Mouse (Mus musculus) heart, adult 2 months (tissue): Measurements from ENCODE around the gene Gm42791. TPM values are rescaled to one million over a fixed set of nuclear protein-coding genes. Genes with fewer than 3 reads are reported as not detected.

Source experiments
- DNase-seq, 2 experiments: peaks; one replicate each; pipeline ENCODE4 v3.0.0; 2021
- H3K27ac ChIP-seq: fragments of 200-600 bp; 2 replicates; pipeline ENCODE4 v1.8.1; 2022
- H3K27me3 ChIP-seq: fragments of 200-500 bp; 2 replicates; pipeline ENCODE4 v1.6.1; 2012; ENCODE audit warnings: mild to moderate bottlenecking, low read length, inconsistent platforms, mixed read lengths; ENCODE audit not compliant: control insufficient read depth, insufficient read depth
- H3K36me3 ChIP-seq: fragments of 200-500 bp; 2 replicates; pipeline ENCODE4 v1.6.1; 2012; ENCODE audit warnings: low read length, inconsistent platforms; ENCODE audit not compliant: control insufficient read depth, insufficient read depth
- H3K4me1 ChIP-seq: fragments of 200-500 bp; 2 replicates; pipeline ENCODE4 v1.6.1; 2011; ENCODE audit warnings: low read length; ENCODE audit not compliant: control insufficient read depth, insufficient read depth
- H3K4me3 ChIP-seq: fragments of 200-600 bp; 2 replicates; pipeline ENCODE4 v1.8.1; 2022
- H3K79me2 ChIP-seq: fragments of 200-500 bp; replicated peaks from 2 replicates; pipeline ENCODE4 v1.6.1; 2012; ENCODE audit warnings: mild to moderate bottlenecking, inconsistent platforms, low read length, moderate library complexity, mixed read lengths; ENCODE audit not compliant: control insufficient read depth, insufficient read depth
- H3K9ac ChIP-seq: fragments of 200-500 bp; 2 replicates; pipeline ENCODE4 v1.6.1; 2012; ENCODE audit warnings: low read depth, mild to moderate bottlenecking, control low read depth, inconsistent platforms, low read length, mixed read lengths
- CTCF ChIP-seq: fragments of 200-600 bp; IDR thresholded peaks from 2 replicates; pipeline ENCODE4 v1.8.1; 2022; ENCODE audit warnings: antibody characterized with exemption, mild to moderate bottlenecking, moderate library complexity
- EP300 ChIP-seq: fragments of 200-500 bp; IDR thresholded peaks from 2 replicates; pipeline ENCODE4 v1.6.1; 2011; ENCODE audit warnings: low read depth, low read length, control low read depth; ENCODE audit not compliant: insufficient read depth
- POLR2A ChIP-seq: fragments of 200-500 bp; IDR thresholded peaks from 2 replicates; pipeline ENCODE4 v1.6.1; 2011; ENCODE audit warnings: mild to moderate bottlenecking, low read depth, low read length, control low read depth; ENCODE audit not compliant: insufficient read depth
- WGBS: fragments of 180-500 bp; shearing (Covaris S2); methylation state at CpG from one replicate; pipeline ENCODE4 v1.1.7; 2018; 5-methylcytosine and 5-hydroxymethylcytosine counted together
- intact Hi-C: fragments of 180-260 bp; cut with DNase I; formaldehyde crosslinking; loops from one replicate; pipeline ENCODE4 v1.15.1; 2025
- long read RNA-seq: library from polyadenylated mRNA; stranded (forward); transcript quantifications from one replicate; pipeline ENCODE4 v2.0.0, GENCODE M21; 2021
- polyA plus RNA-seq: library from polyadenylated mRNA; depleted of rRNA; stranded (reverse); fragments of >200 nt; gene quantifications from 2 replicates; pipeline ENCODE4 v1.2.3, GENCODE M21; 2012; rRNA removed
- total RNA-seq, 2 experiments: library from RNA; stranded (reverse); gene quantifications; 2 replicates each; pipeline ENCODE4 v1.2.3; 2021

Gm42791 gene
- total RNA-seq (1 to 10 TPM; 5.7 to 5.9 TPM), polyA plus RNA-seq (not detected in 2 replicates)
- long read RNA-seq: 0 reads

DNA sequence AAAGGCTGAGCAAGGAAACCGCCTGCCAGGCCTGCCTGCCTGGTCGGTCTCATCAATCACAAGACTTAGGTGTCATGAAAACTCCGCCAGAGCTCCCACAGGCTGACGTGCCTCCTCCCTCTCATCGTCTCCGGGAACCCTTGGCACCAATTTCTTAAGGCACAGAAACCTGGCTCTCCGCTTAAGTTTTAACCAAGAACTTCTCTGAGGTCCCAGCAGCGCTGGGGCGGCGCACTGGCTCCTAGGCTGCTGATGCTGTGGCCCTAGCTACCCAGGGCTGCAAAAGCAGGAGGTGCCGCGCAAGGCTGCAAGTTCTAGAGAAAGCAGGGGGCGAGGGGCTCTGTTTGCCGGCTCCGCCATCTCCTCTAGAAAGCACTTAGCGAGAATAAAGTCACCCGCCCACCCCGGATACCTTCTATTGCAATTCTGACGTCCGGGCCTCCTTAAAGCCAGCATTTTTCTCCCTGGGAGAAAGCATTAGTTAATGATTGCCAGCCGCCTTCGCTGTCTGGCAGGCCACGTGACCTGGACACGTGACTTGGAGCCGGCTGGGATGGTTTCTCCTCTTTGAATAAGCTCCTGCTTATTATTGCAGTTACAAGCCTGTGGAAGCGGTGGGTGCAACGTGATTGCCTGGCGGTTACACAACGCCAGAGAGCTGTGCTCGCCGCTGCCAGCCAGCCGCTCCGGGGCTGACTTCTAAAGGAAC lies at the start of gene Gm42791:
TSS of gene Gm42791 (minus strand) at position 442 of the 709 bp plus-strand sequence.
- intact Hi-C loops: loop anchor here (1.0 to 5.0 kb wide), 5 partner anchors 11 to 68 kb away; partner anchors contain the start of gene Katnal1
- H3K79me2 ChIP-seq: no peaks in the 10 kb centered on the region; the same call in 1 of the 2 replicates
- peaks cover 2% of the 10 kb centered on the region for H3K4me1 ChIP-seq
- no peaks in the 10 kb centered on the region for H3K27me3 ChIP-seq
- peak within 1 kb of the TSS; percentile 64 for H3K4me3 ChIP-seq
- H3K27ac ChIP-seq: peak within 1 kb of the TSS; percentile 91
- no peak for TF ChIP-seq CTCF
- TF ChIP-seq EP300: peak; percentile 92
- TF ChIP-seq POLR2A: peak; percentile 85
- no peaks in the 10 kb centered on the region for H3K36me3 ChIP-seq
- H3K9ac ChIP-seq: peak within 1 kb of the TSS; percentile 80
- under 1% methylated on average over 33 of the region's 33 CpGs for WGBS
- peak; percentile 94 to 96 for DNase-seq

DNA sequence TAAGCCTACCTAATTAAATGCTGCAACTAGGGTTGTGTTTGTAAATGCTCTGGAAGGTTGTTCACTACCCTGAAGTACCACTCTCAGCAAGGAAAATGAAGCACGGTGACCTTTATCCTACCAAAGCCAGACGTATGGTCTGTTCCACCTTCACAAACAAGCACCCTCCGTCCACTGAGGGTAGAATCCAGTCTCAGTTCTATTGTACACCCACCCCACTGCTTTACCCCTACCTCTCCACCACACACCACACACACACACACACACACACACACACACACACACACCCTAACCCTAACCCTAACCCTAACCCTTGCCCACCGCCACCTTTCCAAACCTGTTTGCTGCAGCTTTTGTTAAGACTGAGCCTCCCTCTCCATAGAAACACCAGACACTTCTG lies 49.1 kb upstream of the Gm42791 start:
- Histone ChIP-seq H3K27ac (no peak overlapping the region), H3K27me3 (no peaks in the 10 kb centered on the region), H3K79me2 (no peaks in the 10 kb centered on the region), H3K4me3 (no peak overlapping the region), H3K4me1 (peaks cover 2% of the 10 kb centered on the region), H3K9ac (no peak overlapping the region), H3K36me3 (peaks cover 7% of the 10 kb centered on the region)
- TF ChIP-seq POLR2A (no peak), CTCF (no peak), EP300 (no peak)
- intact Hi-C loops: no loop called here
- WGBS: 88% methylated on average over 4 of the region's 4 CpGs
- DNase-seq: no peak

GRCm38 (mm10) chr5:149043240-149043639 lies 48.3 kb upstream of the Gm42791 start:
- Histone ChIP-seq H3K27ac (no peak overlapping the region), H3K9ac (no peak overlapping the region), H3K27me3 (no peaks in the 10 kb centered on the region), H3K4me1 (peaks cover 2% of the 10 kb centered on the region), H3K4me3 (no peak overlapping the region), H3K79me2 (no peaks in the 10 kb centered on the region), H3K36me3 (peaks cover 3% of the 10 kb centered on the region)
- intact Hi-C loops: no loop called here
- WGBS: 84% methylated on average over 6 of the region's 6 CpGs
- no peak for TF ChIP-seq EP300
- TF ChIP-seq CTCF: no peak
- no peak for TF ChIP-seq POLR2A
- DNase-seq: no peak

GRCm38 (mm10) chr5:149039825-149040224 lies 44.9 kb upstream of the Gm42791 start:
- H3K79me2 ChIP-seq: no peaks in the 10 kb centered on the region
- no peak overlapping the region for H3K9ac ChIP-seq
- WGBS: 89% methylated on average over 5 of the region's 5 CpGs
- no peak overlapping the region for H3K4me3 ChIP-seq
- no peaks in the 10 kb centered on the region for H3K36me3 ChIP-seq
- TF ChIP-seq CTCF: peak; percentile 64
- TF ChIP-seq POLR2A: no peak
- TF ChIP-seq EP300: no peak
- no peaks in the 10 kb centered on the region for H3K27me3 ChIP-seq
- intact Hi-C loops: no loop called here
- no peak overlapping the region for H3K27ac ChIP-seq
- DNase-seq: no peak
- no peaks in the 10 kb centered on the region for H3K4me1 ChIP-seq

DNA sequence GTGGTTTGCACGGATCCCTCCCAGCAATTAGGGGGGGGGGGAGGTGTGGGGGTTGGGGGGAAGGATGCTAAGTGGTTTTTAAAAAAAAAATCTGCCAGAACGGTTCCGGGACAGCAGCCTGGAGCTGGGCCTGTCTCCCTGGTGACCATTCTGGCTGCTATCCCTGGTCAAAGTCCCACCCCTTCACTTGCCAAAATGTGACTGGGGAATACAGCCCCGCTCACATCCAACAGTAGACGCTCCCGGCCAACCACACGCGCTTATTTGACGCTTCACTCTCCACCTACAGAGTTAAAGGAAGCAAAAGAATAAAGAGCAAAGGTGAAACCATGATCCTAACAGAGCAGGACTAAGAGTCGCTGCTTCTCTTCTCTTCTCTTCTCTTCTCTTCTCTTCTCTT lies 42.8 kb upstream of the Gm42791 start:
- intact Hi-C loops: no loop called here
- Histone ChIP-seq H3K27me3 (no peaks in the 10 kb centered on the region), H3K4me1 (no peaks in the 10 kb centered on the region), H3K27ac (no peak overlapping the region), H3K9ac (no peak overlapping the region), H3K4me3 (no peak overlapping the region), H3K36me3 (no peaks in the 10 kb centered on the region), H3K79me2 (no peaks in the 10 kb centered on the region)
- TF ChIP-seq POLR2A (no peak), CTCF (no peak)
- 19% methylated on average over 10 of the region's 10 CpGs for WGBS
- DNase-seq: peak; percentile 72 to 73

- Histone ChIP-seq H3K79me2 (no peaks in the 10 kb centered on the region), H3K27me3 (no peaks in the 10 kb centered on the region), H3K36me3 (no peaks in the 10 kb centered on the region), H3K4me1 (no peaks in the 10 kb centered on the region), H3K4me3 (no peak overlapping the region), H3K27ac (no peak overlapping the region), H3K9ac (no peak overlapping the region)
- TF ChIP-seq EP300 (no peak), CTCF (peak; percentile 31)
- intact Hi-C loops: no loop called here
- no peak for DNase-seq
- WGBS: 95% methylated on average over 3 of the region's 3 CpGs
Measured at GRCm38 (mm10) chr5:149036920-149037319, 42.0 kb upstream of the Gm42791 start.
